Mouse (Mus musculus) ES-E14 (cell line): ENCODE measurements at regions not wholly inside any gene's neighbourhood (a gene's known extent, or its start where the extent isn't known, plus 50 kb on each side); places are given as distances from the start of the nearest gene placed in this dataset.

ENCODE experiments used
- CHD2 ChIP-seq: IDR thresholded peaks from 2 replicates; pipeline ENCODE4 v1.6.1; 2014; ENCODE audit warnings: mild to moderate bottlenecking, low read depth, low read length, inconsistent platforms
- HCFC1 ChIP-seq: IDR thresholded peaks from 2 replicates; pipeline ENCODE4 v1.6.1; 2012; ENCODE audit warnings: low read length, inconsistent platforms, borderline replicate concordance; ENCODE audit not compliant: insufficient read depth
- ZC3H11A ChIP-seq: IDR thresholded peaks from 2 replicates; pipeline ENCODE4 v1.6.1; 2012; ENCODE audit warnings: low read depth, mild to moderate bottlenecking, inconsistent platforms, low read length, borderline replicate concordance
- ZNF384 ChIP-seq: IDR thresholded peaks from 2 replicates; pipeline ENCODE4 v1.6.1; 2012; ENCODE audit warnings: low read depth, low read length, inconsistent platforms

- TF ChIP-seq ZNF384: no peak
- no peak for TF ChIP-seq ZC3H11A
- TF ChIP-seq HCFC1: no peak
- TF ChIP-seq CHD2: no peak
Observed at GRCm38 (mm10) chr6:50885031-50885430, 230.8 kb upstream of the Npvf start.
